Mouse (Mus musculus) macrophage (primary cell): Measurements from ENCODE around the gene Zfp81. TPM values are rescaled to one million over a fixed set of nuclear protein-coding genes. Genes with fewer than 3 reads are reported as not detected.
"Not testable (repeated sequence)": the region's sequence is repeated elsewhere in the genome, so short reads cannot be mapped to it uniquely, and the experiment has no call there.

ENCODE experiments used
- H3K27ac ChIP-seq: fragments of 350-480 bp; formaldehyde crosslinking; 2 replicates; pipeline ENCODE4 v1.9.0; 2021
- H3K36me3 ChIP-seq: fragments of 350-480 bp; formaldehyde crosslinking; 2 replicates; pipeline ENCODE4 v1.9.0; 2021; ENCODE audit errors: inconsistent target
- H3K4me3 ChIP-seq: fragments of 350-480 bp; formaldehyde crosslinking; 2 replicates; pipeline ENCODE4 v1.9.0; 2021; ENCODE audit errors: inconsistent target
- H3K79me2 ChIP-seq: fragments of 350-480 bp; formaldehyde crosslinking; 2 replicates; pipeline ENCODE4 v1.9.0; 2021; ENCODE audit errors: inconsistent target
- WGBS: methylation state at CpG from one replicate; pipeline ENCODE4 v1.1.7; 2026; ENCODE audit warnings: inconsistent platforms; ENCODE audit not compliant: missing documents; 5-methylcytosine and 5-hydroxymethylcytosine counted together
- polyA plus RNA-seq: library from polyadenylated mRNA; stranded (reverse); fragments of 250-400 nt; gene quantifications from 3 replicates; pipeline ENCODE4 v1.2.4, GENCODE M21; 2018; ENCODE audit warnings: inconsistent platforms
- total RNA-seq, 78 experiments: library from RNA; depleted of rRNA; stranded (reverse); fragments of 250-400 nt; gene quantifications; 1 replicate in 9 of 78; 2 replicates in 24 of 78; 3 replicates in 43 of 78; 4 replicates in 2 of 78; pipeline ENCODE4 v1.2.4; 2018; ENCODE audit warnings: inconsistent platforms in 56 of 78

Gene Zfp81
- total RNA-seq (2018; cell fraction: chromatin; rRNA removed): 10 to 100 TPM in 13 of 26 experiments, 1 to 10 TPM in 13; 1.7 to 27.8 (median 9.9) TPM
- total RNA-seq (2018; cell fraction: cytosol; rRNA removed): 1 to 10 TPM; 1.2 to 6.6 (median 4.7) TPM
- total RNA-seq (2018; cell fraction: nucleus; rRNA removed): 10 to 100 TPM in 8 of 26 experiments, 1 to 10 TPM in 18; 1.0 to 23.3 (median 6.6) TPM
- 3.4 to 5.2 TPM (median 5.1 TPM) in 3 replicates for polyA plus RNA-seq

DNA sequence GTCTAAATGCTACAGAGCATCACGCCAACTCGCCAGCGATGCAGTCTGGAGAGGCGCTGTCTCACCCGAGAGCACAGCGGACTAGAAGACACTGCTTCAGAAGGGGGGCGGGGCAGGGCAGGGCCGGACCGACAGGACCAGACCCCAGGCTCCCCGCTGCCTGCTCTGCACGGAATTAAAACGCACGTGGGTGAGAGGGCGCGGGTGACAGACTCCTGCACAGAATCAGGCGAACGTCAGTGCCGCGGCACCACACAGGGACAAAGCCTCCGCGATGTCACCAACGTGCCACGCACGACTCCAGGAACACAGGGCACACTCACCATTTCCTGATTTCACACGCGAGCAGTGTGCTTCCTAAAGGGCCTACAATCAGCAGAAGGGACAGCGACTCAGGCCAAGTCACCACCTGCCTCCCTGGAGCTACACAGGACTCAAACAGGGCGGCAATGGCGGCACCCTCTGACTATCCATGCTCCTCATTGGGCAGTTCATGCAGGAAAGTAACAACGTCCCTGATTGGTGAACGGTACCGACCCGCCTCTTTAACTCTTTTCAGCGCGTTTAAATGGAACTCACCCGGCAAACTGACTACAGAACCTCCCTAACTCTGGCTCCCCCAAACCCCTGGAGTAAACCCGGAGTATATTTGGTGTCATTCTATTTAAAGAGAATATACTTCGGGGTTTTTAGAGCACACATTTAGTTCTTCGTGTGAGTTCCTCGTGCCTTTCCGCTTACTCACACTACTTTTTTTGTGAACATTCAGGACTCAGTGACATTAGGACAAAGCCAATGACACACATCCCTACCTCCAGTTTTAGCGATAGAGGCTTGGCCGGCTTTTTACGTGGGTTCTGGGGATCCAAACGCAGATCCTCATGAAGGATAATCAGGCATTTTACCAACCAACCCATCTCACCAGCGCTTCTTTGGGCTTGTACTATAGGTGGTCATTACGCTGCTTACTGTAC is at the start of gene Zfp81:
Gene Zfp81, minus strand, starts transcription at position 468 of the 974 bp plus-strand sequence.
- Histone ChIP-seq H3K4me3 (peak within 1 kb of the TSS; percentile 94), H3K27ac (peak within 1 kb of the TSS; percentile 46), H3K36me3 (no peaks in the 10 kb centered on the region), H3K79me2 (peaks cover 45% of the 10 kb centered on the region)
- 4% methylated on average over 43 of the region's 47 CpGs for WGBS

DNA sequence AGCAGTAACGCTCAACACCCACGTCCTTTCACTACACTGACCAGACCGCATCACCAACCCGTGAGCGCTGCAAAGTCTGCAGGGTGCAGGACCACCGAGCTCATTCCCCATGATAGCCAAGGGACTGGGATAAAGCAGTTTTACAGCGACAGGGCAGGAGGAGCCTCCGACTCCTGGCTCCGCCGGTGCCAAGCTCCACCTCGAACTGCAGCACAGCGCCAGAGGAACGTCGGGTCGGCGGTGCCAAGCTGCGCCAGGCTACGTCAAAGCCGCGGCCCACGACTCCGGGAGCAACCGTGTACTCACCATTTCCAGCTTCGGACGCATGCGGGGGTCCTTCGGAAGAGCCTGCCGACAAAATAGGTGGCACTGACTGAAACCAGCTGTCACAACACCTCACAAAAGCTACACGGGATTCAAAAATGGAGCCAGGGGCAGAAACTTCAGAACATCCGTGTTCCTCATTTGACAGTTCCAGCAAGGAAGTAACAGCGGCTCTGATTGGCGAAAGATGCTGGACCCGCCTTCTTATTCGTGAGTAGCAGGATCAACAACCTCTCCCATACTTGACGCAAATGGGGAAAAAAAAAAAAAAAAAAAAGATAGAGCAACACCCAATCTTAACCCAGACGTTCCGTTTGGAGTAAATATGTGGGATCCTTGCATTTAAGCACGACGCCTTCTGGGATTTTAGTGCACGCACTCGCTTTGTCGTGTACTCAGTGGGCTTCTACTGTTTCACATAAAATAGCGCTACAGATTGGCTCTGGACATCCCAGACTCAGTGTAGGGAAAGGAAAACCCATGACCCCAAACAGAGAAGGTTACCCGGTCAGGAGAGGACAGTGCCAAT is 35.7 kb upstream of the Zfp81 start, which contains the start of gene Zfp101:
Gene Zfp101, minus strand, starts transcription at position 460 of the 853 bp plus-strand sequence.
- Histone ChIP-seq H3K27ac (peak within 1 kb of the TSS; percentile 22; the same call in 1 of the 2 replicates), H3K79me2 (peaks cover 47% of the 10 kb centered on the region)
- WGBS: 2% methylated on average over 41 of the region's 44 CpGs

DNA sequence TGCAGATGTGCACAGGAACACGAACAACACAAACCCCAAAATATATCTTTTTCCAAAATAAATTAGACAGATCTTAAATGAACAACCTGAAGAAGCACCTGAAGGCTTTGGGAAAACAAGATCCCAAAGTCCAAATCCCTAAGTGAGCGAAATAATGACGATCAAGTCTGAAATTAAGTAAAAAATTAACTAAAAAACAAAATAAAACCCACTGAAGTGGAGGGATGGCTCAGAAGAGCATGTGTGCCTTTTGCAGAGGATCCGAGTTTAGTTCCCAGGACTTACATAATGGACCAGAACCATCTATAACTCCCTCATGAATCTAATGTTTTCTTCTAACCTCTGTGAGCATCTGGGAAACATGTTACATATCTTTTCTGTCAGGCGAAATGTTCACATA is 33.6 kb upstream of the Zfp81 start:
- peaks cover 67% of the 10 kb centered on the region for H3K79me2 ChIP-seq
- WGBS: 95% methylated on average over 4 of the region's 5 CpGs
- no peak overlapping the region for H3K27ac ChIP-seq
- no peak overlapping the region for H3K4me3 ChIP-seq
- no peaks in the 10 kb centered on the region for H3K36me3 ChIP-seq

More for the DNA sequence above, 35.7 kb upstream of the Zfp81 start, which contains the start of gene Zfp101:
- H3K36me3 ChIP-seq: no peaks in the 10 kb centered on the region
- peak within 1 kb of the TSS; percentile 82 for H3K4me3 ChIP-seq

DNA sequence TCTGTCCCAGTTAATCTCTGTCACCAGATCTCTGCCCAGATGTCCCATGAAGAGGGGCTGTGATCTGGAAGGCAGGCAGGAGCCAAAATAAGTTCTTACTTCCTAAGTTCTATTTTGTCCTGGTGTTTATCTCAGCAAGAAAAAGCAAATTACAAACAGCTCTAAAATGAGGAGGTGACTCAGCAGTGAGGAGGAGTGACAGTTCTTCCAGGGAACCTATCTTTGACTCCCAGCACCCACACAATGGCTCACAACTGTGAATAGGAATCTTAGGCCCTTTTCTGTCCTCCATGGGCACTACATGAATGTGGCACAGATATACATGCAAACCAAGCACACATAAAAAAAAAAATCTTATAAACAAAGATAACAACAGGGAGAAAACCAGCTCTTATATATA is 27.0 kb upstream of the Zfp81 start:
- Histone ChIP-seq H3K79me2 (peaks cover 33% of the 10 kb centered on the region), H3K4me3 (no peak overlapping the region), H3K36me3 (peaks cover 20% of the 10 kb centered on the region), H3K27ac (no peak overlapping the region)

DNA sequence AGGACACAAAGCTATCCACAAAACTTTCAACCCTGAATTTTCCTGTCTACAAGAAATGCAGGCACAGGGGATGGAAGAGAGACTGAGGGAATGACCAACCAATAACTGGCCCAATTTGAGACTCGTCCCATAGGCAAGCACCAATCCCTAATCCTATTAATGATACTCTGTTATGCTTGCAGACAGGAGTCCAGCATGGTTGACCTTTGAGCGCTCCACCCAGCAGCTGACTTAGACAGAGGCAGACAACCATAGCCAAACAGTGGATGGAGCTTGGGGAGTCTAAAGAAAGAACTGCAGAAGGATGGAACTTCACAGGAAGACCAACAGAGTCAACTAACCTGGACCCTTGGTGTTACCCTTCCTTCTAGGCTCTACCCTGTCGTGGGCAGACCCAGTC is 14.1 kb upstream of the Zfp81 start:
- Histone ChIP-seq H3K27ac (no peak overlapping the region), H3K4me3 (no peak overlapping the region), H3K36me3 (no peaks in the 10 kb centered on the region), H3K79me2 (no peaks in the 10 kb centered on the region)
- 93% methylated on average over 3 of the region's 3 CpGs for WGBS

DNA sequence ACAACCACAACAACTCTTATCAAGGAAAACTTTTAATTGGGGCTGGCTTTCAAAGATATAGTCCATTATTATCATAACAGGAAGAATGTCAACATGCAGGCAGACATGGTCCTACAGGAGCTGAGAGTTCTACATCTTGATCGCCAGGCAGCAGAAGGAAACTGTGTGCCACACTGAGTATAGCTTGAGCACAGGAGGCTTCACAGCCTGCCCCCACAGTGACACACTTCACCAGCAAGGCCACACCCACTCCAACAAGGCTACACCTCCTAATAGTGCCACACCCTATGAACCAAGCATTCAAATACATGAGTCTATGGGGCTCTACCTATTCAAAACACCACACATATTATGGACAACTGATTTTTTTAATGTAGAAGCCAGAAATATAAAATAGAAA is 5.7 kb downstream of the Zfp81 start:
- WGBS: 100% methylated on average over 1 of the region's 1 CpGs
- Histone ChIP-seq H3K27ac (no peak overlapping the region), H3K4me3 (no peak overlapping the region), H3K79me2 (peaks cover 96% of the 10 kb centered on the region), H3K36me3 (no peaks in the 10 kb centered on the region)

DNA sequence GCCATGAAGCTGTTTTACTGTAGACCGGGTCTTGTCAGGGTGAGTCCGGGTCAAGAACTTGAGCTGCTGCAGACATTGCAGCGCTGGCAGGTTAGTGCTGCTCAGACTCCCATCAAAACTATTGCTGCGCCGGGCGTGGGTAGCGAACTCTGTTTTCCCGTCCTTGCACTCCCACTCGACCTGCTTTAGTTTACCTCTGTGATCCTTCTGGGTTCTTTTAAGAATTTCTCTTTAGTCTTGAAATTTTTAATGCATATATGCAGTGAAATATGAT is 68.9 kb downstream of the Zfp81 start:
- H3K79me2 ChIP-seq, H3K36me3 ChIP-seq, H3K27ac ChIP-seq: not testable (repeated sequence)
- WGBS: no CpG with 5 or more reads among the region's 9 CpGs
- H3K4me3 ChIP-seq: peak overlapping the region; percentile 8; the same call in 1 of the 2 replicates

DNA sequence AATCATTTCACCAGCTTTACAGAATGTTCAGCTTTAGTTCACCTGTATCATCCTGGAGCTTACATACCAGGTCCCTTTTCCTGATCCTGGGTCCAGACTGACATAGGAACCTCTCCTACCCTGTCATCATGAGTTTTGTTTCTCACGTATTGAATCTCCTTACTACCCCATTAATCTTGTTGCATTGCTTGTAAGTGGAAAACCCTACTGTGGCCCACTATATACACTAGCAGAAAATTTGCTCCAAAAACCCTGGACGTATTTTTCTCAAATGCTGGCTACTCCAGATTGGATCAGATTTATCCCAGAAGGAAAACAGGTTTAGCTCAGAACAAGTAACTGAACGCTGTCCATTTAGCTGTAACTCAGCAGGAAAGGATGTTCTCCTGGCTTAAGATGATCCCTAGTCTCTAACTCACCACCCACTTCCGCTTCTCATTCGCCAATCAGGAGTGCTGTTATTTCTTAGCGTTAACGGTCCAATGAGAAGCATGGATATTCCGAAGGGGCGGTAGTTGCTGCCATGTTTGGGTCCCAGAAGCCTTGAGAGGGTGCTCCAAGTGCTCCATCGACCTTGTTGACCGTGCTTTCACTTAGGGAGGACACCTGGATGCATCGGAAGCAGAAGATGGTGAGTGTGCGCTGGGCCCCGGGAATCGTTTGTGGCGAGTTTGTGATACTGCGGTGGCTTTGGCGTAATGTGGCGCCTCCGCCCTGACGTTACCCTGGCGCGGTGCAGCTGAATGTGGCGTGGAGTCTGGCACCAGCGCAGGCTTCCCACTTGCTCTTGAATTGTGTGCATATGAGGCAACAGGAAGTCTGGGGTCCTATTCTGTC is 69.4 kb downstream of the Zfp81 start, which contains the start of gene Zfp955b:
Gene Zfp955b, plus strand, starts transcription at position 506 of the 837 bp plus-strand sequence.
- H3K79me2 ChIP-seq, H3K27ac ChIP-seq, H3K36me3 ChIP-seq: not testable (repeated sequence)
- peak within 1 kb of the TSS; percentile 8; the same call in 1 of the 2 replicates for H3K4me3 ChIP-seq
- WGBS: no CpG with 5 or more reads among the region's 25 CpGs

Other genes with a start within 250 kb of the Zfp81 start
- not detected in 3 replicates for gene Morc2b, start 219.2 kb downstream of the Zfp81 start, polyA plus RNA-seq
- gene Olfr55, start 190.4 kb downstream of the Zfp81 start, polyA plus RNA-seq: not detected in 3 replicates
- not detected in 3 replicates for gene Olfr239, start 167.6 kb downstream of the Zfp81 start, polyA plus RNA-seq
- not detected in 3 replicates for gene Olfr1564, start 137.2 kb downstream of the Zfp81 start, polyA plus RNA-seq
- gene Zfp955a, start 103.7 kb downstream of the Zfp81 start, polyA plus RNA-seq: 5.4 to 7.3 TPM (median 5.6 TPM) in 3 replicates
- not detected in 3 replicates for gene Olfr63, start 94.2 kb downstream of the Zfp81 start, polyA plus RNA-seq
- gene Zfp955b, start 69.3 kb downstream of the Zfp81 start, polyA plus RNA-seq: 2.9 to 3.9 TPM (median 3.5 TPM) in 3 replicates
- 3.2 to 4.0 TPM (median 3.5 TPM) in 3 replicates for gene Zfp101, start 35.8 kb upstream of the Zfp81 start, polyA plus RNA-seq
- not detected in 3 replicates for gene Actl9, start 74.0 kb upstream of the Zfp81 start, polyA plus RNA-seq
- 3.1 to 10.3 TPM (median 5.1 TPM) in 3 replicates for gene Adamts10, start 165.3 kb upstream of the Zfp81 start, polyA plus RNA-seq
- 262 to 376 TPM (median 298 TPM) in 3 replicates for gene Myo1f, start 196.8 kb upstream of the Zfp81 start, polyA plus RNA-seq